Mouse (Mus musculus): ENCODE measurements around the gene Scamp5. TPM values are rescaled to one million over a fixed set of nuclear protein-coding genes. Genes with fewer than 3 reads are reported as not detected.

The Scamp5 gene
- polyA plus RNA-seq, 1 experiment from 2014 or later = 90.0 TPM

DNA sequence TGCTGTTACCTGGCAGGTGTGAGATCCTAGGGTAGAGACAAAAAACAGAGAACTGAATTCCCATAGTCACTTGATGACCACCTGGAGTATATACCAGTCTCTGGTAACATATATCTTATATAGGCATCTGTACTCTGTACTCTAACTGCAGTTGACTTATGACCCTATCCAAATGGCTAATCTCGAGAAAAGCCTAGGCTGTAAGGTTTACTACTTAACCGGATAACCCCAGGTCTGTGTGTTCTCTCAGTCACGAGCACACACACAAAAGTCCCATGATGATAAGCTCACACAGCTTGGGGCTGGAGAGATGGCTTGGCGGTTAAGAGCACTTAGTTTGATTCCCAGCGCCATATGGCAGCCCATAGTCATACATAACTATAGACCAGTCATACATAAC, 61.5 kb downstream of the Scamp5 start:
- Histone ChIP-seq H3K36me3 (replicated peaks; ENCODE audit: control insufficient read depth, insufficient read depth) (no peaks in the 10 kb centered on the region), H3K27ac (no peak overlapping the region), H3K4me2 (replicated peaks) (no peak overlapping the region), H3K4me3 (replicated peaks; ENCODE audit: low read length) (no peak overlapping the region), H3K9me3 (ENCODE audit: control insufficient read depth, low read length) (no peaks in the 10 kb centered on the region), H3K4me1 (replicated peaks; ENCODE audit: control insufficient read depth, insufficient read depth, low read length) (no peaks in the 10 kb centered on the region), H3K9ac (no peak overlapping the region), H3K27me3 (ENCODE audit: control insufficient read depth, insufficient read depth, low read length) (no peaks in the 10 kb centered on the region)
- WGBS = 93% methylated on average over 5 of the region's 5 CpGs
- DNase-seq (ENCODE audit: low spot score) (no peak), ATAC-seq (ENCODE audit: low FRiP score) (no peak)

DNA sequence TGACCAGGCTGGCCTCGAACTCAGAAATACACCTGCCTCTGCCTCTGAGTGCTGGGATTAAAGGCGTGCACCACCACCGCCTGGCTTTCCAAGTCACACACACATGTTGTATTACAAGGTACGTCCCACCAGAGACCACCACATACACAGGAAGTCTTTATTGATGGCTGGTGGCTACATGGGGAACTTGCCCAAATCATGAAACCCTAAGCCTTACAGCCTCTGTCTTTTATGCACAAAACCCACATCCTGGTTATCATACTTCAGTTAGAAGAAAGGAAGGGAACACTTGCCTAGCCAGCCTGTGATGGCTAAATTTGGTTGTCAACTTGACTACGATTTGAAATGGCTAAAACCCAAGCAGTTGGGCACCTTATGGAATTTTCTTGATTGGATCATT, 63.8 kb downstream of the Scamp5 start:
- Histone ChIP-seq H3K4me2 (replicated peaks) (no peak overlapping the region), H3K4me1 (replicated peaks; ENCODE audit: control insufficient read depth, insufficient read depth, low read length) (no peaks in the 10 kb centered on the region)
- 93% methylated on average over 5 of the region's 5 CpGs for WGBS

DNA sequence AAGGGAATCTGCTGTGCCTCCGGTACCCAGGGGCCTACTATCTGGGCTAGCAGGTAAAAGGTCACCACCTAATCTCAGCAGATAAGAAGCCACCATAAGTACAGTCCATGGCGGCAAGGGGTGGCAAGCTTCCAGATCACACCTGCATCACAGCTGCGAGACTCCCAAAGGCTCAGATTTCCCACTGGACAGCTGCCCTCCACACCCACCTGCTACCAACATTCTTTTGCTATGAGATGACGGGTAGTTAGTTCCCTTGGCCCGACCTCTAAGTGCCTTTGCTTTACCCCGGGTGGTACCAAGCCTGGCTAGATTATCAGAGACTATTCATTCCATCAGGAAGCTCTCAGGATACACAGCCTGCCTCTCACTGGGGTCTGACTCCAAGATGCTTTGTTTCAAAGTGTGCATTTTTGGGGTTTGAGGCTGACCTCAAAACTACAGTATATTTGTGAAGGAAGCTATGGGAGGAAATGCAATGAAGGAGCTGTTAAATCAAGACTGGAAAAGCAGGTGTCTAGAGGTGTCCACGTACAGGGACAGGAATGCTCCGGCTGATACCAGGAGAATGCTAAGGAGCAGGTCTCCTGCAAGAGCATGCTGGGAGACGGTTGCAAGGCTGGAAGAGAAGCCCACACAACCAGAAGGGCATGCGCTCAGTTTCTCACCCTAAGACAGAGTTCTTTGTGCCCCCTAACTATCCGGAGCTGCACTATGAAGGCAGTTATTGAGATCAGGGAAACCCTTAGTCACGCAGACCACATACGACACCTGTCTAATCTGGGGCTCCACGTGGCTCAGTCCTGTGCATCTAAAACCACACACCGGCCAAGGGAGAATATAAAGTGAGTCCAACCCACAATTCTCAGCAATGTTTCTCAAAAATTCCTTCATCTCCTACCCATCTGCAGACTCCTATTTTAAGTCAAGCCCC, 65.3 kb downstream of the Scamp5 start:
- Histone ChIP-seq H3K4me2 (replicated peaks) (no peak overlapping the region), H3K9me3 (ENCODE audit: control insufficient read depth, low read length) (peaks cover 25% of the 10 kb centered on the region; the same call in 1 of the 2 replicates), H3K9ac (no peak overlapping the region), H3K27ac (no peak overlapping the region), H3K27me3 (ENCODE audit: control insufficient read depth, insufficient read depth, low read length) (no peaks in the 10 kb centered on the region), H3K4me1 (replicated peaks; ENCODE audit: control insufficient read depth, insufficient read depth, low read length) (no peaks in the 10 kb centered on the region), H3K4me3 (replicated peaks; ENCODE audit: low read length) (no peak overlapping the region), H3K36me3 (replicated peaks; ENCODE audit: control insufficient read depth, insufficient read depth) (no peaks in the 10 kb centered on the region)
- no peak for DNase-seq (ENCODE audit: low spot score)
- 92% methylated on average over 15 of the region's 15 CpGs for WGBS
- no peak for ATAC-seq (ENCODE audit: low FRiP score)

More for the DNA sequence above, 63.8 kb downstream of the Scamp5 start:
- H3K9ac ChIP-seq = no peak overlapping the region
- ATAC-seq (ENCODE audit: low FRiP score) (no peak), DNase-seq (ENCODE audit: low spot score) (no peak)
- no peaks in the 10 kb centered on the region for H3K27me3 ChIP-seq (ENCODE audit: control insufficient read depth, insufficient read depth, low read length)
- no peaks in the 10 kb centered on the region for H3K36me3 ChIP-seq (replicated peaks; ENCODE audit: control insufficient read depth, insufficient read depth)
- no peak overlapping the region for H3K27ac ChIP-seq
- peaks cover 19% of the 10 kb centered on the region; the same call in 1 of the 2 replicates for H3K9me3 ChIP-seq (ENCODE audit: control insufficient read depth, low read length)
- no peak overlapping the region for H3K4me3 ChIP-seq (replicated peaks; ENCODE audit: low read length)

DNA sequence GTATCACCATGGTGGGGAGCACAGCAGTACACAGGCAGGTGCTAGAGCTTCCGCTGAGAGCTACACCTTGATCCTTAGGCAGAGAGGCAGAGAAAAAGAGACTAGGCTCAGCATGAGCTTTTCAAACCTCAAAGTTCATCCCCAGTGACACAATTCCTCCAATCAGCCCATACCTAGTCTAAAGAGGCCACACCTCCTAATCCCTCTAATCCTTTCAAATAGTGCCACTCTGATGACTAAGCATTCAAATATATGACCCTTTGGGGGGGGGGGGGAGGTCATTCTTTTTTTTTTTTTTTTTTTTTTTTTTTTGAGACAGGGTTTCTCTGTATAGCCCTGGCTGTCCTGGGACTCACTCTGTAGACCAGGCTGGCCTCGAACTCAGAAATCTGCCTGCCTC, 69.1 kb downstream of the Scamp5 start:
- no peak for DNase-seq (ENCODE audit: low spot score)
- ATAC-seq (ENCODE audit: low FRiP score) = no peak
- Histone ChIP-seq H3K4me3 (replicated peaks; ENCODE audit: low read length) (no peak overlapping the region), H3K4me2 (replicated peaks) (no peak overlapping the region), H3K9me3 (ENCODE audit: control insufficient read depth, low read length) (peaks cover 25% of the 10 kb centered on the region; the same call in 1 of the 2 replicates), H3K27ac (no peak overlapping the region), H3K4me1 (replicated peaks; ENCODE audit: control insufficient read depth, insufficient read depth, low read length) (no peaks in the 10 kb centered on the region), H3K27me3 (ENCODE audit: control insufficient read depth, insufficient read depth, low read length) (no peaks in the 10 kb centered on the region), H3K9ac (no peak overlapping the region), H3K36me3 (replicated peaks; ENCODE audit: control insufficient read depth, insufficient read depth) (no peaks in the 10 kb centered on the region)
- WGBS = 94% methylated on average over 2 of the region's 2 CpGs

DNA sequence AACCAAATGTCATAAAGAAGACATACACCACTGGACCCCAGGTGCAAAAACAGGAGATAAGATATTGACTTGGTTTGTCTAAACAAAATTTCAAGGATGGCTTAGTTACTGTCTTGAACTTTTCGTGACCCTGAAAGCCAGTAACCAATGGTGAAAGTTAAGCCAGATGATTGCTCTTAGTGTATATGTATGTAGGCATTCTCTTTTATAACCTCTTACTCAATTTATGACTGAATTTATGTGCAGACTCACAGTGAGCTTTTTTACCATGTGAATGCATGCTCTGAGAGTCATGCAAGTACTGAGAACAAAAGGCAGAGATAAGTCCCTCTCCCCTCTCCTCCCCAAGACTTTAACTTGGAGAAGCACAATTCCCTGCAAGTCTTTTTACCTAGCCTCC, 75.0 kb downstream of the Scamp5 start:
- no peak for ATAC-seq (ENCODE audit: low FRiP score)
- WGBS = 91% methylated on average over 1 of the region's 1 CpGs
- Histone ChIP-seq H3K4me1 (replicated peaks; ENCODE audit: control insufficient read depth, insufficient read depth, low read length) (no peaks in the 10 kb centered on the region), H3K9ac (no peak overlapping the region), H3K4me2 (replicated peaks) (no peak overlapping the region), H3K9me3 (ENCODE audit: control insufficient read depth, low read length) (no peaks in the 10 kb centered on the region), H3K27me3 (ENCODE audit: control insufficient read depth, insufficient read depth, low read length) (no peaks in the 10 kb centered on the region), H3K4me3 (replicated peaks; ENCODE audit: low read length) (no peak overlapping the region), H3K36me3 (replicated peaks; ENCODE audit: control insufficient read depth, insufficient read depth) (no peaks in the 10 kb centered on the region), H3K27ac (no peak overlapping the region)
- DNase-seq (ENCODE audit: low spot score) = no peak

Other genes starting within 250 kb of the Scamp5 start
- gene Trcg1, start 231.5 kb downstream of the Scamp5 start, polyA plus RNA-seq (2014; fragmentation: Nextera tagmentation; extraction: Ambion mirVana) = not detected in 2 replicates
- gene 1700017B05Rik, start 205.4 kb downstream of the Scamp5 start, polyA plus RNA-seq (2014; fragmentation: Nextera tagmentation; extraction: Ambion mirVana) = 3.2 and 3.4 TPM in 2 replicates
- 19.8 and 21.9 TPM in 2 replicates for gene Ppcdc, start 27.9 kb downstream of the Scamp5 start, polyA plus RNA-seq (2014; fragmentation: Nextera tagmentation; extraction: Ambion mirVana)
- 17.0 and 19.7 TPM in 2 replicates for gene Rpp25, start 36.0 kb upstream of the Scamp5 start, polyA plus RNA-seq (2014; fragmentation: Nextera tagmentation; extraction: Ambion mirVana)
- gene Cox5a, start 53.2 kb upstream of the Scamp5 start, polyA plus RNA-seq (2014; fragmentation: Nextera tagmentation; extraction: Ambion mirVana) = 956 and 1,017 TPM in 2 replicates
- gene Fam219b, start 69.5 kb upstream of the Scamp5 start, polyA plus RNA-seq (2014; fragmentation: Nextera tagmentation; extraction: Ambion mirVana) = 21.2 and 23.1 TPM in 2 replicates
- 54.7 and 60.0 TPM in 2 replicates for gene Mpi, start 84.7 kb upstream of the Scamp5 start, polyA plus RNA-seq (2014; fragmentation: Nextera tagmentation; extraction: Ambion mirVana)
- gene Scamp2, start 92.9 kb upstream of the Scamp5 start, polyA plus RNA-seq (2014; fragmentation: Nextera tagmentation; extraction: Ambion mirVana) = 44.0 and 45.0 TPM in 2 replicates
- gene Ulk3, start 121.4 kb upstream of the Scamp5 start, polyA plus RNA-seq (2014; fragmentation: Nextera tagmentation; extraction: Ambion mirVana) = 18.7 and 19.4 TPM in 2 replicates
- gene Cplx3, start 138.2 kb upstream of the Scamp5 start, polyA plus RNA-seq (2014; fragmentation: Nextera tagmentation; extraction: Ambion mirVana) = 0.51 TPM in 1 of 2 replicates, not detected in the other
- gene Lman1l, start 152.7 kb upstream of the Scamp5 start, polyA plus RNA-seq (2014; fragmentation: Nextera tagmentation; extraction: Ambion mirVana) = not detected in 2 replicates
- gene Csk, start 185.6 kb upstream of the Scamp5 start, polyA plus RNA-seq (2014; fragmentation: Nextera tagmentation; extraction: Ambion mirVana) = 41.0 and 43.1 TPM in 2 replicates
- not detected in 2 replicates for gene Cyp1a2, start 215.6 kb upstream of the Scamp5 start, polyA plus RNA-seq (2014; fragmentation: Nextera tagmentation; extraction: Ambion mirVana)
- gene Cyp1a1, start 219.9 kb upstream of the Scamp5 start, polyA plus RNA-seq (2014; fragmentation: Nextera tagmentation; extraction: Ambion mirVana) = 0.10 and 0.24 TPM in 2 replicates
- gene Edc3, start 240.5 kb upstream of the Scamp5 start, polyA plus RNA-seq (2014; fragmentation: Nextera tagmentation; extraction: Ambion mirVana) = 22.1 and 23.5 TPM in 2 replicates